In the genomic region with DNA sequence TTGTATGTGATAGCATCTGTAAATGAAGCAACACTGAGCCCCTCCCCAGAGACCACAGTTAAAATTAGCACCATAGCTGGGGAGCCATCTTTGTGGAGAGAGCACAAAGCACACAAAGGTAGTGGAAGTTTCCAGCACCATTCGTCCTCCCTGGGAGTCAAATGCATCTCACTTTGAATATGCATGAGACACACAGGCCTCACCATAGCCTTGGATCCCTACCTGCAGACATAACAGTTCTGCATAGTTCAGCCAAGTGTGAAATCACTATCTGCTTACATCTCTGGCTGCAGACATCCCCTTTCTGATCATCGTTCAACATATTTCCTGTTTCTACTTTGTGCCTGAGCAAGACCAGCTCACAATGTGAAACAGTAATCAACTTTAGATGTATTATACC, we compare ENCODE assay signal across 28 mouse cellular contexts. TPM values are rescaled to one million over a fixed set of nuclear protein-coding genes. Genes with fewer than 3 reads are reported as not detected.
DNase-seq lines count a peak whose midpoint lies in the region; ATAC-seq and TF ChIP-seq lines count a peak whose summit lies in the region.
"Had no signal": no experiment of that assay in that cellular context is flagged by ENCODE, and none has a peak within 500 bp of the region (broad histone marks: within the 10 kb centered on the region; RNA-seq: fewer than 3 reads in every experiment).

No protein-coding gene starts in this region.

- H3K36me3 ChIP-seq in CH12.LX (replicated peaks in 1 of 2; ENCODE audit: control insufficient read depth in 1 of 2, insufficient read depth in 1 of 2, low read length in 1 of 2) (no peaks in the 10 kb centered on the region), G1E (replicated peaks) (no peaks in the 10 kb centered on the region)

- TF ChIP-seq CTCF in CH12.LX (conservative IDR thresholded peaks at IDR 0.05 in 1 of 2, IDR thresholded peaks at IDR 0.05 in 1 of 2; ENCODE audit: low read depth in 2 of 2, low read length in 2 of 2) (no peak), G1E (IDR thresholded peaks at IDR 0.05; ENCODE audit: low read depth, low read length) (no peak)

- DNase-seq in A20 (ENCODE audit: low read depth, low spot score), result peak; percentile 80
- DNase-seq in CH12.LX (ENCODE audit: extremely low read depth), result peak; percentile 85
- no peak for DNase-seq in G1E (ENCODE audit: low spot score)
- DNase-seq in spleen, adult 18-20 months, result no peak
- DNase-seq in frontal cortex, postnatal 36 days (ENCODE audit: low spot score in 2 of 2), result no peak
- no peak for DNase-seq in heart, postnatal 4 days
- DNase-seq: adrenal gland, adult 2 months; adrenal gland, adult 8-10 months; adrenal gland, postnatal 10 days; adrenal gland, postnatal 14 days; adrenal gland, postnatal 25 days; adrenal gland, postnatal 36 days; B cell, adult 2 months; cerebellum, adult 11 months; cerebellum, adult 11-12 months; cerebellum, adult 18-20 months; cerebellum, adult 2 months; cerebellum, adult 8-10 months; cerebellum, adult 9-10 months had no signal

- ATAC-seq in G1E (ENCODE audit: extremely low read depth, insufficient number of reproducible peaks, low FRiP score, poor library complexity, severe bottlenecking), result peak; percentile 89
- ATAC-seq: activated CD4-positive, CD25-positive, alpha-beta regulatory T cell, adult 4 months; CD4-positive, CD25-positive, alpha-beta regulatory T cell, adult 4 months; Patski had no signal

- H3K4me3 ChIP-seq in CH12.LX (replicated peaks in 1 of 3; ENCODE audit: low read depth in 2 of 3, low read length in 2 of 3, poor library complexity in 1 of 3) (no peak overlapping the region), G1E (ENCODE audit: low read depth, low read length) (no peak overlapping the region)

- no peak for TF ChIP-seq RAD21 in CH12.LX (IDR thresholded peaks at IDR 0.05; ENCODE audit: low read depth, low read length)

- H3K27ac ChIP-seq in CH12.LX (ENCODE audit: insufficient read depth, low read depth), result no peak overlapping the region

- no peak for TF ChIP-seq POLR2A in CH12.LX (IDR thresholded peaks at IDR 0.05; ENCODE audit: low read depth, low read length)

- no peak for TF ChIP-seq EP300 in CH12.LX (IDR thresholded peaks at IDR 0.05; ENCODE audit: low read length)

- H3K27me3 ChIP-seq in CH12.LX (replicated peaks) (no peaks in the 10 kb centered on the region), G1E (ENCODE audit: insufficient read depth, low read length) (no peaks in the 10 kb centered on the region)
- H3K27me3 ChIP-seq: Patski had no signal

- no peak overlapping the region for H3K9ac ChIP-seq in CH12.LX (ENCODE audit: insufficient read depth, low read depth)

- H3K9me3 ChIP-seq in CH12.LX (replicated peaks; ENCODE audit: low read length) (peaks cover 11% of the 10 kb centered on the region), G1E (replicated peaks) (no peaks in the 10 kb centered on the region)

- H3K4me2 ChIP-seq in CH12.LX (ENCODE audit: insufficient read depth, low read depth, poor library complexity, severe bottlenecking), result no peak overlapping the region

- H3K4me1 ChIP-seq in CH12.LX (ENCODE audit: control insufficient read depth in 1 of 2, insufficient read depth in 2 of 2) (peaks cover 12 to 30% of the 10 kb centered on the region in 2 experiments; a peak in 3 of 4 replicates), G1E (ENCODE audit: insufficient read depth, low read depth, low read length) (no peaks in the 10 kb centered on the region)

- dilution Hi-C loops in CH12.LX (cut with MboI; ENCODE audit: extremely low pct_ligation_motif_present, extremely low pct_unique_long_range_greater_than_20kb, low sequenced_read_pairs), result no loop called here

- no peaks in the 10 kb centered on the region for H3K79me2 ChIP-seq in CH12.LX (replicated peaks; ENCODE audit: control insufficient read depth, extremely low read depth, insufficient read depth, poor library complexity, severe bottlenecking)

- in situ Hi-C loops in CH12.LX (cut with MboI; ENCODE audit: low pct_ligation_motif_present, low pct_unique_long_range_greater_than_20kb, low sequenced_read_pairs), result no loop called here

TF ChIP-seq in CH12.LX, 34 proteins besides CTCF, POLR2A, EP300 and RAD21:
- TF ChIP-seq ELF1 (IDR thresholded peaks at IDR 0.05; ENCODE audit: low read depth, low read length), result no peak
- TF ChIP-seq UBTF (IDR thresholded peaks at IDR 0.05; ENCODE audit: low read depth, low read length), result no peak
- no peak for TF ChIP-seq E2F4 (IDR thresholded peaks at IDR 0.05; ENCODE audit: insufficient replicate concordance, low read depth, low read length)
- no peak for TF ChIP-seq ZKSCAN1 (IDR thresholded peaks at IDR 0.05; ENCODE audit: borderline replicate concordance, low read depth, low read length)
- TF ChIP-seq BHLHE40 (IDR thresholded peaks at IDR 0.05; ENCODE audit: low read depth, low read length), result no peak
- TF ChIP-seq ZMIZ1 (IDR thresholded peaks at IDR 0.05; ENCODE audit: low read depth, low read length), result no peak
- TF ChIP-seq POLR2AphosphoS2 (IDR thresholded peaks at IDR 0.05; ENCODE audit: low read depth, low read length), result no peak
- TF ChIP-seq NELFE (IDR thresholded peaks at IDR 0.05; ENCODE audit: low read depth, low read length), result no peak
- no peak for TF ChIP-seq MEF2A (IDR thresholded peaks at IDR 0.05; ENCODE audit: borderline replicate concordance, low read depth, low read length)
- no peak for TF ChIP-seq TCF12 (IDR thresholded peaks at IDR 0.05; ENCODE audit: low read depth, low read length)
- TF ChIP-seq ZNF384 (IDR thresholded peaks at IDR 0.05; ENCODE audit: low read depth, low read length), result no peak
- no peak for TF ChIP-seq IRF4 (IDR thresholded peaks at IDR 0.05; ENCODE audit: low read depth, low read length)
- TF ChIP-seq HCFC1 (IDR thresholded peaks at IDR 0.05; ENCODE audit: low read depth, low read length), result no peak
- TF ChIP-seq GABPA (IDR thresholded peaks at IDR 0.05; ENCODE audit: insufficient replicate concordance, low read depth, low read length), result no peak
- no peak for TF ChIP-seq ETS1 (conservative IDR thresholded peaks at IDR 0.05; ENCODE audit: low read depth, low read length)
- TF ChIP-seq MYC (IDR thresholded peaks at IDR 0.05; ENCODE audit: low read depth, low read length), result no peak
- TF ChIP-seq MAX (IDR thresholded peaks at IDR 0.05; ENCODE audit: low read length), result no peak
- TF ChIP-seq MXI1 (IDR thresholded peaks at IDR 0.05; ENCODE audit: low read depth, low read length), result no peak
- TF ChIP-seq MAZ (IDR thresholded peaks at IDR 0.05; ENCODE audit: low read depth, low read length), result no peak

RNA-seq across cellular contexts. Expression of a gene that starts 15.9 kb away (rescaled TPM):
- total RNA-seq in CH12.LX (2012; rRNA removed), result not detected in 2 replicates
- total RNA-seq in CH12.LX (2014; rRNA removed), result not detected in 2 replicates
- polyA plus RNA-seq in CH12.LX (2012; ENCODE audit: insufficient read length, low read depth), result not detected in 2 replicates
- total RNA-seq in G1E (2014; fragmentation: Nextera tagmentation), result not detected in 2 replicates
- total RNA-seq in G1E (2017), result 0.05 TPM in 1 of 2 replicates, not detected in the other
- polyA plus RNA-seq in G1E (2012), result not detected in 2 replicates
- not detected for total RNA-seq in heart, postnatal 4 days (2021)
- total RNA-seq: adrenal gland, adult 18-20 months; adrenal gland, adult 2 months; adrenal gland, adult 8-10 months; adrenal gland, postnatal 10 days; adrenal gland, postnatal 14 days; adrenal gland, postnatal 25 days; adrenal gland, postnatal 36 days; adrenal gland, postnatal 4 days; ES-E14; MEL had no signal
- polyA plus RNA-seq: activated CD4-positive, CD25-positive, alpha-beta regulatory T cell, adult 4 months; adrenal gland, adult 2 months; brain, embryonic 14.5 days; C2C12; CD4-positive, CD25-positive, alpha-beta regulatory T cell, adult 4 months; cerebellum, adult 2 months; Patski had no signal

RNA-seq across cellular contexts. Expression of a gene that starts 16.4 kb away (rescaled TPM):
- total RNA-seq in CH12.LX (2012; rRNA removed) (not detected in 2 replicates), CH12.LX (2014; rRNA removed) (not detected in 2 replicates), G1E (2014; fragmentation: Nextera tagmentation) (not detected in 2 replicates), G1E (2017) (not detected in 2 replicates)
- polyA plus RNA-seq in CH12.LX (2012; ENCODE audit: insufficient read length, low read depth) (not detected in 2 replicates), G1E (2012) (not detected in 2 replicates)
- not detected for total RNA-seq in heart, postnatal 4 days (2021)
- total RNA-seq: adrenal gland, adult 18-20 months; adrenal gland, adult 2 months; adrenal gland, adult 8-10 months; adrenal gland, postnatal 10 days; adrenal gland, postnatal 14 days; adrenal gland, postnatal 25 days; adrenal gland, postnatal 36 days; adrenal gland, postnatal 4 days; ES-E14; MEL had no signal
- polyA plus RNA-seq: activated CD4-positive, CD25-positive, alpha-beta regulatory T cell, adult 4 months; adrenal gland, adult 2 months; brain, embryonic 14.5 days; C2C12; CD4-positive, CD25-positive, alpha-beta regulatory T cell, adult 4 months; cerebellum, adult 2 months; Patski had no signal

RNA-seq across cellular contexts. Expression of a gene that starts 46.5 kb away (rescaled TPM):
- not detected in 2 replicates for total RNA-seq in CH12.LX (2012; rRNA removed)
- total RNA-seq in CH12.LX (2014; rRNA removed), result not detected in 2 replicates
- polyA plus RNA-seq in CH12.LX (2012; ENCODE audit: insufficient read length, low read depth), result not detected in 2 replicates
- total RNA-seq in G1E (2014; fragmentation: Nextera tagmentation), result not detected in 2 replicates
- 0.06 and 0.11 TPM in 2 replicates for total RNA-seq in G1E (2017)
- polyA plus RNA-seq in G1E (2012), result not detected in 2 replicates
- not detected for total RNA-seq in heart, postnatal 4 days (2021)
- total RNA-seq: adrenal gland, adult 18-20 months; adrenal gland, adult 2 months; adrenal gland, adult 8-10 months; adrenal gland, postnatal 10 days; adrenal gland, postnatal 14 days; adrenal gland, postnatal 25 days; adrenal gland, postnatal 36 days; adrenal gland, postnatal 4 days; ES-E14; MEL had no signal
- polyA plus RNA-seq: adrenal gland, adult 2 months; brain, embryonic 14.5 days; C2C12; cerebellum, adult 2 months; Patski had no signal

Comparison
In these comparisons a context has a peak if more than half of its experiments do, and no peak if none do; other contexts are left out.
1. DNase-seq: peak in A20 (single experiment) and CH12.LX (single experiment); none in G1E (single experiment), spleen, adult 18-20 months (0 of 2), frontal cortex, postnatal 36 days (0 of 2) and heart, postnatal 4 days (single experiment).